Comparison of ENCODE assay signal across 11 mouse cellular contexts in the genomic region with DNA sequence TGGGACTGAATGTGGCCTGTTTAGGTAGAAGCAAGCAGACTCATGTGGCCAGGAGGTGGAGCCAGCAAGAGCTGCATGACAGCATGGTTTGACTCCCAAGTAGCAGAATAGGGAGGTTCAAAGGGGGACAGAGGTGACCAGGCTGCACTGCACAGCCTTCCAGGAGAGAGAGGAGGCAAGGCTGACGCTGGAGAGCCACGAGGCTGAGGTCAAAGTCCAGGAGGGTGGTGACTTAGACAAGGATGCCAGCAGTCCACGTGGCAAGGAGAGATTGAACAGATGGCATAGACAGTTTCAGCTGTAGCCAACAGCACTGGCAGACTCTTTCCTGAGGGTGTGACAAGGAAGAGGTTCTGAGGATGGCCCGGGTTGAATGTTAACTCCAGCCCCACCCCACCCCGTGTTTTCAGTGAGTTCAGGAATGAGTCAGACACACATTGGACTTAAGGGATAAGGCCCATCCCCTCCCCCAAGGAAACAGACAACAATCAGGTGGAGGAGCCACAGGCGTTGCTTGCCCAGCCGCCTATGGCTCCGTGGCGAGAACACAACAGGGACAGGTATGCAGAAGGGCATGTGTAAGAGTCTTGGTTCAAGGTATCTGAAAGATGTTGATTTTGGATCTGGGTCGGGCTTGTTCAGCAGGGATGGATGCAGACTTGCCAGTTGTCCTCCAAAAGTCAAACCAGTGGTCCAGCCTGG. TPM values are rescaled to one million over a fixed set of nuclear protein-coding genes. Genes with fewer than 3 reads are reported as not detected.
DNase-seq lines count a peak whose midpoint lies in the region; ATAC-seq and TF ChIP-seq lines count a peak whose summit lies in the region.
"Had no signal": no experiment of that assay in that cellular context is flagged by ENCODE, and none has a peak within 500 bp of the region (broad histone marks: within the 10 kb centered on the region; RNA-seq: fewer than 3 reads in every experiment).

No protein-coding gene starts in this region.

- ATAC-seq in hindbrain, postnatal 0 days, result peak; percentile 18; the same call in 1 of the 2 replicates
- peak; percentile 94 for ATAC-seq in intestine, embryonic 14.5 days (replicated peaks; ENCODE audit: low FRiP score, low TSS enrichment, low read depth)

- 69% methylated on average over 10 of the region's 10 CpGs for WGBS in hindbrain, postnatal 0 days
- WGBS in hindbrain, embryonic 10.5 days, result 81% methylated on average over 10 of the region's 10 CpGs
- 58% methylated on average over 10 of the region's 10 CpGs for WGBS in intestine, embryonic 14.5 days

- H3K27me3 ChIP-seq in hindbrain, postnatal 0 days (ENCODE audit: insufficient read depth, low read length), result no peaks in the 10 kb centered on the region
- no peaks in the 10 kb centered on the region for H3K27me3 ChIP-seq in hindbrain, embryonic 10.5 days (ENCODE audit: insufficient read depth, poor library complexity, severe bottlenecking)
- no peaks in the 10 kb centered on the region for H3K27me3 ChIP-seq in intestine, embryonic 14.5 days (replicated peaks; ENCODE audit: control insufficient read depth, insufficient read depth, low read length)
- H3K27me3 ChIP-seq: neural tube, embryonic 12.5 days had no signal

- no peak overlapping the region for H3K4me2 ChIP-seq in hindbrain, postnatal 0 days (ENCODE audit: low read depth, low read length)
- no peak overlapping the region for H3K4me2 ChIP-seq in intestine, embryonic 14.5 days (ENCODE audit: low read length)
- H3K4me2 ChIP-seq: neural tube, embryonic 12.5 days had no signal

- H3K4me3 ChIP-seq in hindbrain, postnatal 0 days (ENCODE audit: low read length), result no peak overlapping the region
- H3K4me3 ChIP-seq in hindbrain, embryonic 10.5 days, result no peak overlapping the region
- H3K4me3 ChIP-seq in intestine, embryonic 14.5 days (ENCODE audit: low read depth, low read length), result no peak overlapping the region
- H3K4me3 ChIP-seq: neural tube, embryonic 12.5 days had no signal

- H3K36me3 ChIP-seq in hindbrain, postnatal 0 days (ENCODE audit: insufficient read depth, low read length), result no peaks in the 10 kb centered on the region
- no peaks in the 10 kb centered on the region for H3K36me3 ChIP-seq in hindbrain, embryonic 10.5 days
- H3K36me3 ChIP-seq in intestine, embryonic 14.5 days (ENCODE audit: control insufficient read depth, insufficient read depth, low read length), result no peaks in the 10 kb centered on the region
- H3K36me3 ChIP-seq: neural tube, embryonic 12.5 days had no signal

- no peaks in the 10 kb centered on the region for H3K9me3 ChIP-seq in hindbrain, postnatal 0 days (ENCODE audit: low read length)
- no peaks in the 10 kb centered on the region for H3K9me3 ChIP-seq in hindbrain, embryonic 10.5 days
- H3K9me3 ChIP-seq in intestine, embryonic 14.5 days (ENCODE audit: control insufficient read depth, low read length), result no peaks in the 10 kb centered on the region
- H3K9me3 ChIP-seq: neural tube, embryonic 12.5 days had no signal

- H3K27ac ChIP-seq in hindbrain, postnatal 0 days, result no peak overlapping the region
- H3K27ac ChIP-seq in hindbrain, embryonic 10.5 days, result no peak overlapping the region
- H3K27ac ChIP-seq in intestine, embryonic 14.5 days (ENCODE audit: low read depth), result peak overlapping the region; percentile 29; the same call in 1 of the 2 replicates
- H3K27ac ChIP-seq: neural tube, embryonic 12.5 days had no signal

- DNase-seq in hindbrain, postnatal 0 days (ENCODE audit: low spot score), result no peak
- no peak for DNase-seq in hindbrain, embryonic 10.5 days (ENCODE audit: low spot score)
- peak; percentile 9 for DNase-seq in adipocyte (ENCODE audit: low spot score)
- peak; percentile 77 for DNase-seq in intestine, embryonic 14.5 days (ENCODE audit: low spot score)
- peak; percentile 52 to 73 for DNase-seq in kidney, postnatal 4 days
- DNase-seq in frontal cortex, postnatal 25 days (ENCODE audit: low spot score in 2 of 2), result no peak
- no peak for DNase-seq in embryo, embryonic 11 days
- no peak for DNase-seq in lung, postnatal 14 days
- DNase-seq: adrenal gland, postnatal 14 days; heart, postnatal 10 days had no signal

- no peak for TF ChIP-seq CTCF in hindbrain, postnatal 0 days (IDR thresholded peaks at IDR 0.05; ENCODE audit: low read depth)

- no peak overlapping the region for H3K9ac ChIP-seq in hindbrain, postnatal 0 days (replicated peaks; ENCODE audit: low read length)
- no peak overlapping the region for H3K9ac ChIP-seq in intestine, embryonic 14.5 days (ENCODE audit: low read length)
- H3K9ac ChIP-seq: neural tube, embryonic 12.5 days had no signal

- no peaks in the 10 kb centered on the region for H3K4me1 ChIP-seq in hindbrain, postnatal 0 days (ENCODE audit: insufficient read depth, low read length)
- no peaks in the 10 kb centered on the region for H3K4me1 ChIP-seq in hindbrain, embryonic 10.5 days (replicated peaks)
- no peaks in the 10 kb centered on the region for H3K4me1 ChIP-seq in intestine, embryonic 14.5 days (replicated peaks; ENCODE audit: control insufficient read depth, insufficient read depth, low read length)
- H3K4me1 ChIP-seq: neural tube, embryonic 12.5 days had no signal

RNA-seq across cellular contexts. Expression of gene Sel1l3, which starts 17.2 kb away (rescaled TPM):
- 19.1 and 22.4 TPM in 2 replicates for total RNA-seq in hindbrain, postnatal 0 days (2014; rRNA removed)
- polyA plus RNA-seq in hindbrain, postnatal 0 days (2015; fragmentation: Nextera tagmentation; extraction: Ambion mirVana), result 4.7 and 4.8 TPM in 2 replicates
- 2.3 and 2.7 TPM in 2 replicates for polyA plus RNA-seq in hindbrain, embryonic 10.5 days (2016; fragmentation: Nextera tagmentation; extraction: Ambion mirVana)
- 10.3 and 11.1 TPM in 2 replicates for polyA plus RNA-seq in intestine, embryonic 14.5 days (2014; fragmentation: Nextera tagmentation; extraction: Ambion mirVana)

Comparison
In these comparisons a context has a peak if more than half of its experiments do, and no peak if none do; other contexts are left out.
1. DNase-seq: peak in adipocyte (single experiment), intestine, embryonic 14.5 days (single experiment) and kidney, postnatal 4 days (2 of 2); none in hindbrain, postnatal 0 days (single experiment), hindbrain, embryonic 10.5 days (single experiment), frontal cortex, postnatal 25 days (0 of 2), embryo, embryonic 11 days (single experiment) and lung, postnatal 14 days (single experiment).